Mouse (Mus musculus) limb, embryonic 13.5 days (tissue): Measurements from ENCODE around the gene Mtf1. TPM values are rescaled to one million over a fixed set of nuclear protein-coding genes. Genes with fewer than 3 reads are reported as not detected.
A peak's percentile ranks its signal among the peaks of the same experiment; 100 is the strongest.

ENCODE experiments used
- ATAC-seq: fragments of 200-750 bp; cut with Nextera tagmentation; 2 replicates; pipeline ENCODE4 v1.8.0; 2017; ENCODE audit warnings: low read depth, moderate number of reproducible peaks, moderate TSS enrichment; ENCODE audit not compliant: low FRiP score
- H3K27ac ChIP-seq: fragments of 300-500 bp; sonication (generic); 2 replicates; pipeline ENCODE4 v1.5.1; 2015; ENCODE audit warnings: inconsistent platforms, mild to moderate bottlenecking, moderate library complexity
- H3K27me3 ChIP-seq: fragments of 300-500 bp; sonication (generic); 2 replicates; pipeline ENCODE4 v1.6.1; 2015; ENCODE audit warnings: mild to moderate bottlenecking, inconsistent platforms
- H3K36me3 ChIP-seq: fragments of 300-500 bp; sonication (generic); 2 replicates; pipeline ENCODE4 v1.6.1; 2015; ENCODE audit warnings: inconsistent platforms, mild to moderate bottlenecking, moderate library complexity
- H3K4me1 ChIP-seq: fragments of 300-500 bp; sonication (generic); 2 replicates; pipeline ENCODE4 v1.6.1; 2015; ENCODE audit warnings: inconsistent platforms
- H3K4me2 ChIP-seq: fragments of 300-500 bp; sonication (generic); replicated peaks from 2 replicates; pipeline ENCODE4 v1.6.1; 2015; ENCODE audit warnings: inconsistent platforms, mild to moderate bottlenecking, moderate library complexity
- H3K4me3 ChIP-seq: fragments of 300-500 bp; sonication (generic); 2 replicates; pipeline ENCODE4 v1.5.1; 2015; ENCODE audit warnings: moderate library complexity, mild to moderate bottlenecking, inconsistent platforms
- H3K9ac ChIP-seq: fragments of 300-500 bp; sonication (generic); 2 replicates; pipeline ENCODE4 v1.6.1; 2015; ENCODE audit warnings: mild to moderate bottlenecking, inconsistent platforms
- H3K9me3 ChIP-seq: fragments of 300-500 bp; sonication (generic); 2 replicates; pipeline ENCODE4 v1.6.1; 2016; ENCODE audit warnings: inconsistent platforms
- WGBS: fragments of 180-500 bp; shearing (Covaris S2); methylation state at CpG from one replicate; pipeline ENCODE4 v1.1.7; 2015; 5-methylcytosine and 5-hydroxymethylcytosine counted together
- polyA plus RNA-seq: library from polyadenylated mRNA; unstranded; fragments of >200 nt; fragmentation: Nextera tagmentation; extraction: Ambion mirVana; gene quantifications from 2 replicates; pipeline ENCODE4 v1.2.1, GENCODE M21; 2015

Gene Mtf1
- polyA plus RNA-seq, 1 experiment from 2014 or later = 12.1 TPM

DNA sequence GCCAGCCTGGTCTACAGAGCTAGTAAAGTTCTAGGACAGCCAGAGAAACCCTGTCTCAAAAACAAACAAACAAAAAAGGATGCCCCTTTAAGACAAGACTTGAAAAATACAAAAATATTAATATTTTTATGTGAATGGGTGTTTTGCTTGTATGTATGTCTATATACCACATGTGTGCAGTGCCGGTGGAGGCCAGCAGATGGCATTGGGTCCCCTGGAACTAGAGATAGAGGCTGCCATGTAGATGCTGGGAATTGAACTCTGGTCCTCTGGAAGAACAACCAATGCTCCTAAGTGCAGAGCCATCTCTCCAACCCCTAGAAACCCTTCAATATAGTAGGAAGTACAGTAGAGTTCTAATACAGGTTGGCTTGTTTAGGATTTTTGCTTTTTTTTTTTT, 39.1 kb downstream of the Mtf1 start:
- Histone ChIP-seq H3K4me2 (no peak overlapping the region), H3K27me3 (no peaks in the 10 kb centered on the region), H3K4me3 (no peak overlapping the region), H3K9ac (no peak overlapping the region), H3K4me1 (no peaks in the 10 kb centered on the region), H3K27ac (no peak overlapping the region), H3K9me3 (0 out of 2 replicates have a peak, but pooled peaks cover 4% of the 10 kb centered on the region), H3K36me3 (peaks cover 78% of the 10 kb centered on the region)
- no peak for ATAC-seq
- WGBS = 97% methylated on average over 1 of the region's 1 CpGs

DNA sequence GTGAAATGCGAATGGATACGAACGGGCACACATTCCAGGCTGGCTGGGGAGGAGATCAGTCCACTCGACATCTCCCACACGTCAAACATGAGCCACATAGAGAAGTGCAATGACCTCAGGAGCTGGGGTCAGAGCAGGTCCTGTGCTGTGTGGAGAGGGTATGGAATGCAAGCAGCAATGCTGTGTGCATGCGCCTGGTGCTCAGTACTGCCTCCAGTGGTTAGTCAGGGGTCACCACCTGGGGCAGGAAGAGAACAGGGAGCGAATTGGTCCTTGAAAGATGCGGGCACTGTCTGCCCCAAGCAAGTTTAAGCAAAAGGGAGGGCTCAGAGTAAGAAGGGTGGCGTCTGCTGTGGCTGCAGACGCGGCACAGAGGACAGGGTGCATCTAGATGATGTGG, 41.6 kb downstream of the Mtf1 start:
- peak; percentile 34; the same call in 1 of the 2 replicates for ATAC-seq
- Histone ChIP-seq H3K4me3 (no peak overlapping the region), H3K27ac (no peak overlapping the region), H3K4me2 (no peak overlapping the region), H3K9me3 (0 out of 2 replicates have a peak, but pooled peaks cover 4% of the 10 kb centered on the region), H3K36me3 (peaks cover 70% of the 10 kb centered on the region), H3K27me3 (no peaks in the 10 kb centered on the region), H3K9ac (no peak overlapping the region), H3K4me1 (peaks cover 6% of the 10 kb centered on the region; the same call in 1 of the 2 replicates)
- 59% methylated on average over 11 of the region's 11 CpGs for WGBS

GRCm38 (mm10) chr4:124847573-124847972, 45.7 kb downstream of the Mtf1 start:
- H3K4me1 ChIP-seq = peaks cover 26% of the 10 kb centered on the region
- no peak for ATAC-seq
- no peak overlapping the region for H3K9ac ChIP-seq
- H3K36me3 ChIP-seq = peaks cover 34% of the 10 kb centered on the region
- no peak overlapping the region for H3K27ac ChIP-seq
- no peaks in the 10 kb centered on the region for H3K27me3 ChIP-seq
- H3K4me3 ChIP-seq = no peak overlapping the region
- H3K9me3 ChIP-seq = no peaks in the 10 kb centered on the region
- 8% methylated on average over 8 of the region's 8 CpGs for WGBS
- no peak overlapping the region for H3K4me2 ChIP-seq

DNA sequence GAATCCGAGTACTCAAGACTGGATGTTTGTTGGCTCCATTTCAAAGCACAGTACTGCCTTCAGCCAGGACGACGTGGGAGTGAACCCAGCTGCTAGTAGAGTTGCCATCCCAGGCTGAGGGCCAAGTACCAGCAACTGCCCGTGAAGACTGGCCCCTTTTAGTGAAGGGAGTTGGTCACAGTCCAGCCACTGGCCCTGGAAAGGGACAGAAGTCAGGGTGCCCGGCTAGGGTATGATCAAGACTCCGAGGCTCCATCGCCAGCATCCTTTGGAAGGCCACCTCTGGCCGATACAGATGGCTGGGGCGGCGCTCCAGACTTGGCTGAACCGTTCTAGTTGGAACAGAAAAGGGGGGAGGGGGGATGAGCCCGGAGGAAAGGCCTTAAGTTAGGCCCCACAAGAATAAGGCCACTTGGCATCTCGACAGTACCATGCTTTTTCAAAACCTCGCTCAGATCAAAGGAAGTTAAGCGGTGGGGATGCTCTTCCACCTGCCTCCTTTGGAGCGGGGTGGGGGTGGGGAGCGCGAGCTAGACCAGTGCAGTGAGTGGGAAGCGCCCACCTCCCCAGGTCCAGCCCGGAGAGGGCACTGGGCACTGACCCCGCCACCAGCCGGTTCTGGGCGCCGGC, 47.8 kb downstream of the Mtf1 start:
- H3K4me1 ChIP-seq = peaks cover 31% of the 10 kb centered on the region
- peak; percentile 41 for ATAC-seq
- WGBS = 3% methylated on average over 23 of the region's 24 CpGs

GRCm38 (mm10) chr4:124850261-124850913, 48.5 kb downstream of the Mtf1 start, which contains the start of gene Yrdc:
Yrdc (plus strand) TSS chr4:124850679.
- ATAC-seq = peak; percentile 93
- H3K27ac ChIP-seq = peak within 1 kb of the TSS; percentile 89
- peaks cover 31% of the 10 kb centered on the region for H3K4me1 ChIP-seq
- peak within 1 kb of the TSS; percentile 89 for H3K9ac ChIP-seq
- H3K4me2 ChIP-seq = peak within 1 kb of the TSS; percentile 91
- under 1% methylated on average over 84 of the region's 90 CpGs for WGBS
- H3K9me3 ChIP-seq = no peaks in the 10 kb centered on the region
- H3K36me3 ChIP-seq = peaks cover 35% of the 10 kb centered on the region
- no peaks in the 10 kb centered on the region for H3K27me3 ChIP-seq
- H3K4me3 ChIP-seq = peak within 1 kb of the TSS; percentile 99

More for the DNA sequence above, 47.8 kb downstream of the Mtf1 start:
- Histone ChIP-seq H3K36me3 (peaks cover 37% of the 10 kb centered on the region), H3K27ac (peak overlapping the region; percentile 89), H3K9me3 (no peaks in the 10 kb centered on the region), H3K27me3 (no peaks in the 10 kb centered on the region), H3K4me2 (peak overlapping the region; percentile 91), H3K9ac (peak overlapping the region; percentile 89), H3K4me3 (peak overlapping the region; percentile 99)

- WGBS = under 1% methylated on average over 75 of the region's 75 CpGs
- peak; percentile 42 for ATAC-seq
- H3K4me3 ChIP-seq = peak within 1 kb of the TSS; percentile 99
- peak within 1 kb of the TSS; percentile 91 for H3K4me2 ChIP-seq
- H3K4me1 ChIP-seq = peaks cover 31% of the 10 kb centered on the region
- peaks cover 37% of the 10 kb centered on the region for H3K36me3 ChIP-seq
- peak within 1 kb of the TSS; percentile 89 for H3K27ac ChIP-seq
- peak within 1 kb of the TSS; percentile 89 for H3K9ac ChIP-seq
- H3K9me3 ChIP-seq = no peaks in the 10 kb centered on the region
- no peaks in the 10 kb centered on the region for H3K27me3 ChIP-seq
These were observed 49.2 kb downstream of the Mtf1 start, which contains the start of gene 1110065P20Rik for GRCm38 (mm10) chr4:124850933-124851658. 1110065P20Rik (minus strand) TSS chr4:124851196.

GRCm38 (mm10) chr4:124856294-124856693, 54.4 kb downstream of the Mtf1 start:
- WGBS = 93% methylated on average over 8 of the region's 8 CpGs
- Histone ChIP-seq H3K9me3 (no peaks in the 10 kb centered on the region), H3K4me2 (no peak overlapping the region), H3K9ac (no peak overlapping the region), H3K4me1 (peaks cover 18% of the 10 kb centered on the region), H3K4me3 (no peak overlapping the region), H3K27me3 (peaks cover 13% of the 10 kb centered on the region), H3K27ac (no peak overlapping the region), H3K36me3 (peaks cover 42% of the 10 kb centered on the region)
- no peak for ATAC-seq

DNA sequence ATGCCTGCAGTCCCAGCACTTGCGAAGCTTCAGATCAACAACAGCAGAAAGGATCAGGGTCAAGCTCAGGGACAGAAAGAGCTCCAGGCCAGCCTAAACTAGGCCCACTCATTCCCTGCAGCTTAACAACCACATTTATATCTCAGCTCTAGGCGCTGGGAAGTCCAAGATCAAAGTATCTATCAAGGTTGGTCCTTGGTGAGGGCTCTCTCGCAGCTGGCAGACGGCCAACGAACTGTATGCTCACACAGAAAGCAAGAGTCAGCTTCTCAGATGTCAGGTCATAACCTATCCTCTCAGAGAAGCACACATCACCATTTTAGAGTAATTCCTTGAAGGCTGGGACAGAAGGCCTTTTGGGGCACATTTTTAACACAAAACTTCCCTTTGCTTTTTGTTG, 56.5 kb downstream of the Mtf1 start:
- Histone ChIP-seq H3K27me3 (peaks cover 33% of the 10 kb centered on the region), H3K27ac (no peak overlapping the region), H3K36me3 (peaks cover 35% of the 10 kb centered on the region), H3K9ac (no peak overlapping the region), H3K4me1 (peaks cover 9% of the 10 kb centered on the region; the same call in 1 of the 2 replicates), H3K4me2 (no peak overlapping the region), H3K9me3 (no peaks in the 10 kb centered on the region), H3K4me3 (no peak overlapping the region)
- no peak for ATAC-seq
- 69% methylated on average over 5 of the region's 5 CpGs for WGBS

DNA sequence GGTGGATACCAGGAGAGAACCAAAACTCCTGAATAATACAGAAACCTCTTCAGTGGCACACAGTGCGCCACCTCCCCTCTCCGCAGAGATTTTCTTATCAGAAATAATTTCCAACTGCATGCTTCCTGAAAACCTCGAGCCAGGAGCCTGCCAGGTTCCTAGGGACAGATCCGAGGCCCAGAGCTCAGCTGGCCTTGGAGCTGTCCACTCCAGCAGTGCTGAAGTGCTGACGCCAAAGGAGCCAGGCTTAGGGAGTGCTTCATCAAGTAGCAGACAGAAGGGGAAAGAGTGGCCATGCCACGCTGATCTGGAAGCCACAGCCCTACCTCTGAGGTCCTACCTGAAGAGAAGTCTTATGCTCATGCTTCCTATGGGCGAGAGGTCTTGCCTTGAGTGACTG, 58.5 kb downstream of the Mtf1 start:
- Histone ChIP-seq H3K27me3 (peaks cover 45% of the 10 kb centered on the region), H3K9ac (no peak overlapping the region), H3K27ac (no peak overlapping the region), H3K4me3 (no peak overlapping the region), H3K9me3 (no peaks in the 10 kb centered on the region), H3K36me3 (peaks cover 18% of the 10 kb centered on the region), H3K4me2 (no peak overlapping the region), H3K4me1 (peaks cover 9% of the 10 kb centered on the region; the same call in 1 of the 2 replicates)
- ATAC-seq = no peak
- WGBS = 16% methylated on average over 7 of the region's 7 CpGs

DNA sequence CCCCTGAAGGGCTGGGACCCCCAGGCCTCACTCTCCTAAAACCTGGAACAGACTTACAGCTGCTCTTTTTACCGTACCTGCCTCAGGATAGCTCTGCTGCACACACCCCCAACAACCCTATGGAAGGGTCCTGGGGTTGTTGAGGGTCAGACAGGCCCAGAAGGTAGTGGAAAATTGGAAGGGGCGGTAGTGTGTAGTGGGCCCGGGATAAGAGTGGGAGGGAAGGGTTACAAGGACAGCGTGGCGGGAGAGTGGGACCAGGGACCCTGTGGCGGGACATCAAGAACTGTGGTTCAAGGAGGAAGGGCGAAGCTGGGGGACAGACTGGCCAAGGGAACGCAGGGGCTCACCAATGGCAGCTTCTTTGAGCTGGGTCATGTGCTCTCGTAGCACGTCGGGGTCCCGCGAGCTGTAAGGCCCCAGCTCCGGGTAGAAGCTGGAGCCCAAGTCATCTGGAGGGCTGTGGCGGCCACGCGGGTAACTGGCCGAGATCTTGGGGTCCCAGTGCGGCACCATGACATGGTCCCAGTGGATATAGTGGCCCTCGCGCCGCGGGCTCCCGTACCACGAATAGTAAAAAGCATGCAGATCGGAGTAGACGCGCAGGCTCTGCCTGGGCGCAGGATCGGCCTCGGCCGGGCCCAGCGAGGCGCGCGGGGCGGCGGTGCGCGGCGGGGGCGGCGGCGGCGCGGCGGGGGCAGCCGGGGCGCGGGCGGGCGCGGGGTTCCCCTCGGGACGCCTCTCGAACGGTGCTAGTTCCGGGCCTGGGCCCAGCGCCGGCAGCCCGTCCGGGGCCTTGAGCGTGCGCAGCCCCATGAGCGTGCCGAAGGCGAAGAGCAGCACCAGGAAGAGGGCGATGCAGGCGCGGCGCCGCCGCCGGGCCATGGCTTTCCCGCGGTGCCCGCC, 59.6 kb downstream of the Mtf1 start, which contains the start of gene Maneal:
Maneal (minus strand) TSS at position 889 of the 906 bp plus-strand sequence.
- H3K4me1 ChIP-seq = peaks cover 9% of the 10 kb centered on the region; the same call in 1 of the 2 replicates
- H3K9ac ChIP-seq = peak within 1 kb of the TSS; percentile 62
- peak; percentile 31; the same call in 1 of the 2 replicates for ATAC-seq
- H3K4me3 ChIP-seq = peak within 1 kb of the TSS; percentile 54
- H3K27me3 ChIP-seq = peaks cover 45% of the 10 kb centered on the region
- 3% methylated on average over 53 of the region's 77 CpGs for WGBS
- no peak within 1 kb of the TSS for H3K27ac ChIP-seq
- H3K36me3 ChIP-seq = peaks cover 7% of the 10 kb centered on the region
- no peaks in the 10 kb centered on the region for H3K9me3 ChIP-seq
- peak within 1 kb of the TSS; percentile 88 for H3K4me2 ChIP-seq

- 77% methylated on average over 1 of the region's 1 CpGs for WGBS
- H3K27me3 ChIP-seq = no peaks in the 10 kb centered on the region
- H3K9ac ChIP-seq = no peak overlapping the region
- ATAC-seq = no peak
- H3K4me3 ChIP-seq = no peak overlapping the region
- H3K27ac ChIP-seq = no peak overlapping the region
- H3K36me3 ChIP-seq = no peaks in the 10 kb centered on the region
- H3K4me2 ChIP-seq = no peak overlapping the region
- H3K9me3 ChIP-seq = peaks cover 4% of the 10 kb centered on the region; the same call in 1 of the 2 replicates
- H3K4me1 ChIP-seq = no peaks in the 10 kb centered on the region
These were observed 70.8 kb downstream of the Mtf1 start for GRCm38 (mm10) chr4:124872719-124873118.
